Mouse (Mus musculus) cerebellum, postnatal 10 days (tissue): Measurements from ENCODE around the gene Vmn1r214.

Experiments
- DNase-seq, 2 experiments: peaks; one replicate each; pipeline ENCODE4 v3.0.0; 2021; ENCODE audit warnings: mixed read lengths in 2 of 2

Gene Vmn1r214

DNA sequence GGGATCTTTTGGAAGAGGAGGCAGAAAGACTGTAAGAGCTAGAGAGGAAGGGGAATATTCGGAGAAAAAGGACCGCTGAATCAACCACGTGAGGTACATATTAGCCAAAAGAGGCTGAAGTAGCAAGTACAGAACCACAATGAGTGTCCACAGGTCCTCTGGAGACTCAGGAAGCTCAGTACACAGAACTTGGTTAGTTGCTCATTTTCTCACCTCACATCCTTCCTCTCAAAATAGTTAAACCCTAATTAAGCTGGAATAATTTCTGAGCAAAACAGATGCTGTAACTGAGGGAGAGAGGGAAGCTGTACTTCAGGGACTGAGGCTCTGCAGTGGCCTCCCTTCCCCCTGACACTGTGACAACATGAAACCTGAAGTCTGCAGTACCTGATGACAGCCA is at the start of gene Vmn1r214:
Vmn1r214 (plus strand) TSS at position 301 of the 400 bp plus-strand sequence.
- no peak for DNase-seq

DNA sequence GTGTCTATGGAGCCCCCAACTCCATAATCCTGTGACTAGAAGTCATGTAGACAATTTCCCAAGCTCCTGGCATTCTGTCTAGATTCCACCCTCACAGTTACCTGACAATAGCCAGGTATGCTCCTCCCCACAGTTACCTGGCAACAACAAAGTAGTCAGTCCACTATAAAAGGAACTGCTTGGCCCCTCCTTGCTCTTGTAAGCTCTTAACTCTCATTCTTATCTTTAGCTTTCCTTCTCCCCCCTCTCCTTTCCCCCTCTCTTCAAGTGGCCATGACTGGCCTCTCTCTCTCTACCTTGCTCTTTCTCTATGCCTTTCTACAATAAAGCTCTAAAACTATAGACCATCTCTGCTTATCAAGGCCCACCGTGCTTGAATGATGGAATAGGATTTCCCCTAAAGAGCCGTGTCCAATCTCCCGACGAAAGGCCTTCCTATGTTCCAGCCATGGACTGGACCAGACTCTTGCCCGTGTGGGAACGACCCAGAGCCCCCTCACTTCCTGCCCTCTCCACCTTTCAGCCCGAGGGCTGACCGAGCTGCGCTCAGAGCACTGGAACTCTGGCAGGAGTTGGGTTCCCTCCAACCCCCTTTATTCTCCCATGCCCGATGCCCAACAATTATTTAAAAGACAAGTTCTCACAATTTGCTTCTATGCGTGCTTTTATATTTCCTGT is 39.9 kb upstream of the Vmn1r214 start:
- no peak for DNase-seq

DNA sequence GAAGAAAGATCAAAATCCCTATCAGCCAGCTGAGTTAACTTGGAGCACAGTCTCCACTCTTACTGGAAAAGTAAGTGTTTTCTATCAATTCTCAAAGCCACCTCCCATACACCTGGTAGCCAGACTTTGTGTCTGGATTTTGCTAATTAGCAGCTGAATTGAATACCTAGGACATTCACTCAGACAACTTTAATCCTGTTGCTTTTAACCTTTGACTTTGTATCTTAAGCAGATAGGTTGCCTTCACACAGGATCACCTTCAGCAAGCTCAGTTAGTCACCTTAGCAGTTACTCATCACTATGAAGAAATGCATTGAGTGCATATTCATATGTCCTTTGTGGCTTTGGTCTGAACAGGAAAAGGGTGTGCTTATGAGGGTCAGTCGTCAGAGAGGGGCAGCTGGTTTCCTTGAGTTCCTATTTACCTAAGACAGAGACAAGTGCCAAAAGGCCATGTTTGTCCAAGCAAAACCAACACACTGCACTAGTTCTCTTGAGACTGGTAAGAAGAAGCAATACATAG is 38.0 kb upstream of the Vmn1r214 start:
- DNase-seq = no peak

DNA sequence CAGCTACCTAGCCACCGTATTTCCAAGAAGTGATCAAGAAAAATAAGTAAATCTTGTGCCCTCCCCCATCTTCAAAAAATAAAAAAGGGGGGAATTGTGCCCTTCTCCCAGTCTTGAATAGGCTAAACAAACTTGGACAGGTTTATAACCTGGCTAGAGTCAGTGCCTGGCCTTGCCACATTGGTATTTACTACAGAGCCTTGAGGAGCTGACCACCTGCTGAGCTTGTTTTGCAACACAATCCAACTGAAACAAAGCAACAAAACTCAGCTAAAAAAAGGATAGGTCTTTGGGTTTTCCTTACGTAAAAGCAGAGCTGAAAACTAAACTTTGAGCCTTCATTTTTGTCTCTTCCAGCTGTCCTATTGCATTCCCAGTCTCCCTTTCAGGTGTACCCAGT is 37.5 kb upstream of the Vmn1r214 start:
- DNase-seq = no peak

DNA sequence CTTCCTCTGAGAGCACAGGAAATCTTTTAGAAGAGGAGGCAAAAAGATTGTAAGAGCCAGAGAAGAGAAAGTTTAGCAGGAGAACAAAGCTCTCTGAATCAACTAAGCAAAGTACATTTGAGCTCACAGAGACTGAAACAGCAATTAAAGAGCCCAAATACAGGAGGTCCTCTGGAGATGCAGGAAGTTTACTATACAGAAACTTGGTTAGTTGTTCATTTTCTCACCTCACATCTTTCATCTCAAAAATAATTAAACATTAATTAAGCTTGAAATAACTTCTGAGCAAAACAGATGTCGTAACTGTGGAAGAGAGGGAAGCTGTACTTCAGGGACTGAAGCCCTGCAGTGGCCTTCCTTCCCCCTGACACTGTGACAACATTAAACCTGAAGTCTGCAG is 22.9 kb upstream of the Vmn1r214 start, which contains the start of gene Vmn1r213:
Vmn1r213 (plus strand) TSS at position 301 of the 400 bp plus-strand sequence.
- DNase-seq = no peak

DNA sequence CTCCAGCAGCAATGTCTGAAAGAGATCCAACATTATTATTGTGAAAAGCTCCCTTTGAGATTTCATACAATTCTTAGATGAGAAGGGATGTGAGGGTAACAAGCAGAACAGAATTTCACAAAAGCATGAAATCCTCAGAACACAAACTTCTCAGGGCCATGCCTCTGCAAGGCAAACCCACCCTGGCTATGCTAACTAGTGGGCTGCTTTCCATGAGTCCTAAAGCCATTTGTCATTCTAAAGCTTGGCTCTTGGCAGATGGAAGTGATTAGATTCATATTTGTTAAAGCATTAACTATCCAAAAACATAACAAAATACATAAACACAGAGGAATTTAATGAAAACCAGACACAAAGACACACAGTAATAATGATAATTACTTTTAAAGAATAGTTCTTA is 12.1 kb upstream of the Vmn1r214 start:
- DNase-seq = no peak

DNA sequence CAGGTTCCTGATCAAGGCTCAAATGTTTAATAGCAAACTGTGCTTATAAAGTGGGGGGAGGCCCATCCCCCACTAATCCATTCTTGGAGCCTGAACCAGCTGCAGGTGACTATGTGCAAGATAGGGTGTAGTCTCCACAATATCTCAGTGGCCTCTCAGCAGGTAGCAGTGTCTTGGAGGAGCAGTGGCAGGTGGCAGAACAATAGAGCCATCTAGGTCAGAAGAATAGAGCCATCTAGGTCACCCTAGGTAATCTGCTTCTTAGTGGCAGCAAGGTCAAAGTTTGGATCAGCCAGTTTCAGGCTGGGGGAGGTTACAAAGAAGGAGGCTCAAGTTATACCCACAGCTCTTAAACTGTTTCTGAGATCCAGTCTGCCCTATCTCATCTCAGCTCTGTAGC is 5.4 kb upstream of the Vmn1r214 start:
- no peak for DNase-seq

DNA sequence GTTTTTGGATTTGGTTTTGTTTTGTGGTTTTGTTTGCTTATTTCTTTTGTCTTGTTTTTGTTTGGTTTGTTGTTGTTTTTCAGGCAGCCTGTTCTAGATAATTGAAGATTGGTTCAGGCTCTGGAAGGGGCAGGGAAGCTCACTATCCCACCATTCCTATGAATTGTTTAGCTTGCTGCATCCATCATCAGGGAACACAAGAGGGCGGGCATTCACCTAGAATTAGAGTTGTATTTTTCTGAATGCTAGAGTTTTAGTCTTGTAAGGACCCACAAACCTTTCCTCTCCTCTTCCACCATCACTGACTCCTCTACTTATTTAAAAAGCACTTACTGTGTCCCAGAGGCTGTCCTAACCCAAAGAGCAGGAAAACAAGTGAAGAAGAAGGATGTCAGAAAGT is 27.6 kb downstream of the Vmn1r214 start:
- peak; percentile 10 to 15 for DNase-seq

DNA sequence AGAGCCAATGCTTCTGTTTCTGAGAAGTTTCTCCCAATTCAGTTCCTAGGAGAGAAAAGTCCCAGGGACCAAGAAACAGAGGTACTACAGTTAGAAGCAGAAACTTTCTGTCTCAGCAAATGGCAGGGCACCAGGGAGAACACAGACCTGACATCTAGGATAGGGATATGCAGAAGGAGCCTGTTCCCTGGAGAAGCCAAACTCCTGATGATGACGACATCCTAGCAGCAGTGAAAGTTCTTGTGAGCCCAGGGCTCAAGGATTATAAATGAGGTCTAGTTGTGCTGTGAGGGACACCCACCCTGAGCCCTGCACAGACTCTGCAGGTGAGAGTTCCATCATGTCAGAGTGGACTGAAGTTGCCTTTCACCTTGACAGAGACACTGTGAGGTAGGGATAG is 37.5 kb downstream of the Vmn1r214 start, which contains the start of gene Vmn1r215:
Vmn1r215 (plus strand) TSS at position 301 of the 400 bp plus-strand sequence.
- no peak for DNase-seq

DNA sequence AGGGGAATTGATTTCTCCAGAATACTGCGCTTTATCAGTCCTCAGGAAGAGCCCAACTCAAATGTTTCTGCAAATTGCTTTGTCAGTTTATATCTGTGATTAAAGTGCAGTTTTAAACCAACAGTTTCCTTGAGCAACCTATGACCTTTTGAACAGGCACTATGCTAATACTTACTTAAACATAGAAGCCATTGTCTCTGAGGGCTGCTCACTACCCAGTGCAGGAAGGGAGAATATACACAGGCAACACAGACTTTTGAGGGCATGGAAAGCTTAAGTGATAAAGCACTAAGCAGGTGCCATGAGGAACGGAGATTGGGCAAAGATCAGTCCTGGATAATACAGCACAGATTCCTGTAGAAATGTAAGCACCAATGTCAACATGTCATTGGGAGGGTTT is 39.1 kb downstream of the Vmn1r214 start:
- no peak for DNase-seq
